Mouse (Mus musculus) stomach, embryonic 14.5 days (tissue): Measurements from ENCODE around the gene Gm20388. TPM values are rescaled to one million over a fixed set of nuclear protein-coding genes. Genes with fewer than 3 reads are reported as not detected.
A peak's percentile ranks its signal among the peaks of the same experiment; 100 is the strongest.

Experiments
- ATAC-seq: fragments of 200-750 bp; cut with Nextera tagmentation; 2 replicates; pipeline ENCODE4 v1.8.0; 2017; ENCODE audit warnings: low read depth, moderate TSS enrichment; ENCODE audit not compliant: insufficient number of reproducible peaks, insufficient read depth, low FRiP score
- H3K27ac ChIP-seq: fragments of 300-500 bp; sonication (generic); 2 replicates; pipeline ENCODE4 v1.5.1; 2014; ENCODE audit warnings: mild to moderate bottlenecking, low read length, moderate library complexity, mixed read lengths
- H3K27me3 ChIP-seq: fragments of 300-500 bp; sonication (generic); 2 replicates; pipeline ENCODE4 v1.6.1; 2014; ENCODE audit warnings: low read length, control low read depth, mixed read lengths; ENCODE audit not compliant: control insufficient read depth, insufficient read depth
- H3K36me3 ChIP-seq: fragments of 300-500 bp; sonication (generic); 2 replicates; pipeline ENCODE4 v1.6.1; 2014; ENCODE audit warnings: mild to moderate bottlenecking, control low read depth, low read length, moderate library complexity, mixed read lengths; ENCODE audit not compliant: control insufficient read depth, insufficient read depth
- H3K4me1 ChIP-seq: fragments of 300-500 bp; sonication (generic); 2 replicates; pipeline ENCODE4 v1.6.1; 2014; ENCODE audit warnings: low read length, control low read depth, mixed read lengths; ENCODE audit not compliant: control insufficient read depth, insufficient read depth
- H3K4me2 ChIP-seq: fragments of 300-500 bp; sonication (generic); replicated peaks from 2 replicates; pipeline ENCODE4 v1.6.1; 2014; ENCODE audit warnings: low read depth, low read length, control low read depth
- H3K4me3 ChIP-seq: fragments of 300-500 bp; sonication (generic); 2 replicates; pipeline ENCODE4 v1.5.1; 2014; ENCODE audit warnings: low read depth, low read length, control low read depth
- H3K9ac ChIP-seq: fragments of 300-500 bp; sonication (generic); replicated peaks from 2 replicates; pipeline ENCODE4 v1.6.1; 2014; ENCODE audit warnings: low read depth, mild to moderate bottlenecking, control low read depth, low read length, moderate library complexity, mixed read lengths
- H3K9me3 ChIP-seq: fragments of 300-500 bp; sonication (generic); 2 replicates; pipeline ENCODE4 v1.6.1; 2016; ENCODE audit warnings: low read depth, low read length, control low read depth; ENCODE audit not compliant: control insufficient read depth
- WGBS: fragments of 180-500 bp; shearing (Covaris S2); extraction: QIAGEN DNeasy Blood & Tissue Kit; methylation state at CpG from one replicate; pipeline ENCODE4 v1.1.7; 2014; 5-methylcytosine and 5-hydroxymethylcytosine counted together
- polyA plus RNA-seq: library from polyadenylated mRNA; unstranded; fragments of >200 nt; fragmentation: Nextera tagmentation; extraction: Ambion mirVana; gene quantifications from 2 replicates; pipeline ENCODE4 v1.2.1, GENCODE M21; 2014

Gene Gm20388
- polyA plus RNA-seq, 1 experiment from 2014 or later = 11.4 TPM

GRCm38 (mm10) chr8:124294425-124294824 is 4383.8 kb downstream of the Gm20388 start:
- H3K36me3 ChIP-seq = no peaks in the 10 kb centered on the region
- no peaks in the 10 kb centered on the region for H3K27me3 ChIP-seq
- peak overlapping the region; percentile 44; the same call in 1 of the 2 replicates for H3K27ac ChIP-seq
- no peaks in the 10 kb centered on the region for H3K9me3 ChIP-seq
- no peak overlapping the region for H3K4me2 ChIP-seq
- peaks cover 16% of the 10 kb centered on the region for H3K4me1 ChIP-seq
- H3K9ac ChIP-seq = no peak overlapping the region
- no peak overlapping the region for H3K4me3 ChIP-seq
- ATAC-seq = no peak
- 27% methylated on average over 6 of the region's 6 CpGs for WGBS

- H3K27ac ChIP-seq = peak overlapping the region; percentile 44; the same call in 1 of the 2 replicates
- ATAC-seq = no peak
- H3K27me3 ChIP-seq = no peaks in the 10 kb centered on the region
- H3K36me3 ChIP-seq = no peaks in the 10 kb centered on the region
- no peak overlapping the region for H3K4me3 ChIP-seq
- H3K4me1 ChIP-seq = peaks cover 16% of the 10 kb centered on the region
- no peak overlapping the region for H3K4me2 ChIP-seq
- 52% methylated on average over 10 of the region's 10 CpGs for WGBS
- H3K9me3 ChIP-seq = no peaks in the 10 kb centered on the region
- no peak overlapping the region for H3K9ac ChIP-seq
Measured at GRCm38 (mm10) chr8:124294900-124295299, 4384.3 kb downstream of the Gm20388 start.

- 76% methylated on average over 6 of the region's 6 CpGs for WGBS
Measured at GRCm38 (mm10) chr8:124295357-124295756, 4384.7 kb downstream of the Gm20388 start.

GRCm38 (mm10) chr8:124301512-124301911 is 4390.9 kb downstream of the Gm20388 start:
- ATAC-seq = no peak
- Histone ChIP-seq H3K4me2 (no peak overlapping the region), H3K27me3 (no peaks in the 10 kb centered on the region), H3K4me1 (peaks cover 10% of the 10 kb centered on the region; the same call in 1 of the 2 replicates), H3K36me3 (no peaks in the 10 kb centered on the region), H3K4me3 (no peak overlapping the region), H3K27ac (no peak overlapping the region), H3K9ac (no peak overlapping the region), H3K9me3 (no peaks in the 10 kb centered on the region)
- WGBS = 88% methylated on average over 4 of the region's 4 CpGs

More at GRCm38 (mm10) chr8:124295357-124295756, 4384.7 kb downstream of the Gm20388 start:
- H3K9me3 ChIP-seq = no peaks in the 10 kb centered on the region
- no peak overlapping the region; the same call in 1 of the 2 replicates for H3K27ac ChIP-seq
- H3K36me3 ChIP-seq = no peaks in the 10 kb centered on the region
- ATAC-seq = no peak
- H3K4me2 ChIP-seq = no peak overlapping the region
- peaks cover 16% of the 10 kb centered on the region for H3K4me1 ChIP-seq
- no peak overlapping the region for H3K9ac ChIP-seq
- H3K27me3 ChIP-seq = no peaks in the 10 kb centered on the region
- no peak overlapping the region for H3K4me3 ChIP-seq

- WGBS = 69% methylated on average over 7 of the region's 7 CpGs
- no peak overlapping the region for H3K9ac ChIP-seq
- no peak overlapping the region for H3K4me3 ChIP-seq
- no peaks in the 10 kb centered on the region for H3K9me3 ChIP-seq
- peaks cover 11% of the 10 kb centered on the region; the same call in 1 of the 2 replicates for H3K4me1 ChIP-seq
- H3K27ac ChIP-seq = no peak overlapping the region
- no peaks in the 10 kb centered on the region for H3K27me3 ChIP-seq
- no peak overlapping the region for H3K4me2 ChIP-seq
- ATAC-seq = no peak
- H3K36me3 ChIP-seq = no peaks in the 10 kb centered on the region
Measured at GRCm38 (mm10) chr8:124301935-124302555, 4391.4 kb downstream of the Gm20388 start.

GRCm38 (mm10) chr8:124303211-124303902 is 4392.7 kb downstream of the Gm20388 start:
- H3K4me2 ChIP-seq = no peak overlapping the region
- H3K4me3 ChIP-seq = no peak overlapping the region
- no peaks in the 10 kb centered on the region for H3K27me3 ChIP-seq
- 78% methylated on average over 15 of the region's 15 CpGs for WGBS
- no peak overlapping the region for H3K9ac ChIP-seq
- no peak for ATAC-seq
- H3K36me3 ChIP-seq = peaks cover 7% of the 10 kb centered on the region; the same call in 1 of the 2 replicates
- H3K9me3 ChIP-seq = no peaks in the 10 kb centered on the region
- peaks cover 15% of the 10 kb centered on the region; the same call in 1 of the 2 replicates for H3K4me1 ChIP-seq
- H3K27ac ChIP-seq = no peak overlapping the region

GRCm38 (mm10) chr8:124304141-124304540 is 4393.5 kb downstream of the Gm20388 start:
- no peak for ATAC-seq
- Histone ChIP-seq H3K9ac (no peak overlapping the region), H3K4me1 (peaks cover 15% of the 10 kb centered on the region; the same call in 1 of the 2 replicates), H3K27me3 (no peaks in the 10 kb centered on the region), H3K27ac (no peak overlapping the region), H3K9me3 (no peaks in the 10 kb centered on the region), H3K36me3 (peaks cover 7% of the 10 kb centered on the region; the same call in 1 of the 2 replicates), H3K4me2 (no peak overlapping the region), H3K4me3 (no peak overlapping the region)
- WGBS = 80% methylated on average over 4 of the region's 4 CpGs

- Histone ChIP-seq H3K4me2 (no peak overlapping the region), H3K4me3 (no peak overlapping the region), H3K9me3 (no peaks in the 10 kb centered on the region), H3K27ac (peak overlapping the region; percentile 68; the same call in 1 of the 2 replicates), H3K9ac (no peak overlapping the region), H3K36me3 (peaks cover 7% of the 10 kb centered on the region; the same call in 1 of the 2 replicates), H3K4me1 (peaks cover 15% of the 10 kb centered on the region; the same call in 1 of the 2 replicates), H3K27me3 (no peaks in the 10 kb centered on the region)
- no peak for ATAC-seq
- 29% methylated on average over 7 of the region's 7 CpGs for WGBS
Measured at GRCm38 (mm10) chr8:124306574-124306973, 4395.9 kb downstream of the Gm20388 start.
